Mouse (Mus musculus) left cerebral cortex, adult 2 months (tissue): ENCODE results near the gene BC035044. TPM values are rescaled to one million over a fixed set of nuclear protein-coding genes. Genes with fewer than 3 reads are reported as not detected.

Experiments
- DNase-seq, 2 experiments: peaks; one replicate each; pipeline ENCODE4 v3.0.0; 2021 to 2022; ENCODE audit warnings: low spot score in 2 of 2, mixed read lengths in 1 of 2; ENCODE audit errors: extremely low spot score in 1 of 2
- H3K27ac ChIP-seq: fragments of 200-600 bp; 2 replicates; pipeline ENCODE4 v1.8.1; 2022
- H3K4me3 ChIP-seq: fragments of 200-600 bp; 2 replicates; pipeline ENCODE4 v1.8.1; 2022
- CTCF ChIP-seq: fragments of 200-600 bp; IDR thresholded peaks from 2 replicates; pipeline ENCODE4 v1.8.1; 2022; ENCODE audit warnings: antibody characterized with exemption, mild to moderate bottlenecking, moderate library complexity
- intact Hi-C: fragments of 180-260 bp; cut with DNase I; formaldehyde crosslinking; loops from one replicate; pipeline ENCODE4 v1.15.1; 2025
- total RNA-seq, 2 experiments: library from RNA; stranded (reverse); gene quantifications; 2 replicates each; pipeline ENCODE4 v1.2.3; 2021

BC035044 gene
- total RNA-seq, 2 experiments from 2014 or later: 0.94 to 1.5 TPM

DNA sequence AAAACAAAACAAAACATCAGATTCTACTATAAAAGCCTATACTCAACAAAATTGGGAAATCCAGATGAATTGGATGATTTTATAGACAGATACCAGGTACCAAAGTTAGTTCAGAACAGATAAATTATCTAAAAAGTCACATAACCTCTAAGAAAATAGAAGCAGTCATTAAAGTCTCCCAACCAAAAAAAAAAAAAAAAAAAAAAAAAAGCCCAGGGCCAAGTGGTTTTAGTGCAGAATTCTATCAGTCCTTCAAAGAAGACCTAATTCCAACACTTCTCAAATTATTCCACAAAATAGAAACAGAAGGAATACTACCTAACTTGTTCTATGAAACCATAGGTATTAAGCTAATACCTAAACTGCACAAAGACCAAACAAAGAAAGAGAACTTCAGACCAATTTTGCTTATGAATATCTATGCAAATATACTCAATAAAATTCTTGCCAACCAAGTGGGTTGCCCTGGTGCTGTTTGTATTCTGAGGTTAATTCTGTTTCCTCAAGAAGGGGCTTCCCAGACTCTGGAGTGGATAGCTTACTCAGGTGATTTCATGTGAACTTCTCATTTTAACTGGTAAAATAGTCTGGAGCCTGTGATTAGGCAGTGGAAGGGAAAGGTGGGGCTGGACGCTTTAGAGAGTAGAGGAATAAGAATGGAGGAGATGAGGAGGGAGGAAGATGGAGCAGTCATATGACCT lies 18.9 kb downstream of the BC035044 start:
- intact Hi-C loops: loop anchor here (2.0 to 5.0 kb wide), 2 partner anchors 15 to 100 kb away; no protein-coding TSS in a partner anchor
- DNase-seq: no peak
- H3K27ac ChIP-seq: no peak overlapping the region
- no peak overlapping the region for H3K4me3 ChIP-seq
- no peak for TF ChIP-seq CTCF

GRCm38 (mm10) chr6:128868861-128869260 lies 22.1 kb downstream of the BC035044 start:
- no peak for DNase-seq
- Histone ChIP-seq H3K4me3 (no peak overlapping the region), H3K27ac (no peak overlapping the region)
- intact Hi-C loops: loop anchor here (1.0 kb wide), 1 partner anchor 10 kb away; no protein-coding TSS in a partner anchor
- no peak for TF ChIP-seq CTCF

DNA sequence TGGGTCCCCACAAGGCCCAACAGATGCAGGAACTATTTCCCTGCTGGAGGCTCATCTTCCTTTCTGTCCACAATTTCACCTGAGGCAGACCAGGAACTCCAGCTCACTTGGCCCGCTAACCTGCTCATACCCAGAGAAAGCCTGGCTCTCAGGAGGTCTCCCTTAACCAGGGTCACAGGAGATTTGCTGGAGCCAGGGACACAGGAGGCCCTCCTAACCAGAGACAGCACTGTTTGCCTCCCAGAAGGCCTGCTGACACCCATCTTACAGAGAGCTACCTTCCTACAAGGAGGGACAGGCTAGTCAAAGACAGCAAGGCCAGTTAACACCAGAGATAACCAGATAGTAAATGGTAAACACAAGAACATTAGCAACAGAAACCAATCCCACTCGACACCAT lies 33.0 kb downstream of the BC035044 start:
- intact Hi-C loops: loop anchor here (2.0 kb wide), 1 partner anchor 15 kb away; no protein-coding TSS in a partner anchor
- DNase-seq: no peak
- TF ChIP-seq CTCF: no peak
- no peak overlapping the region for H3K27ac ChIP-seq
- H3K4me3 ChIP-seq: no peak overlapping the region

DNA sequence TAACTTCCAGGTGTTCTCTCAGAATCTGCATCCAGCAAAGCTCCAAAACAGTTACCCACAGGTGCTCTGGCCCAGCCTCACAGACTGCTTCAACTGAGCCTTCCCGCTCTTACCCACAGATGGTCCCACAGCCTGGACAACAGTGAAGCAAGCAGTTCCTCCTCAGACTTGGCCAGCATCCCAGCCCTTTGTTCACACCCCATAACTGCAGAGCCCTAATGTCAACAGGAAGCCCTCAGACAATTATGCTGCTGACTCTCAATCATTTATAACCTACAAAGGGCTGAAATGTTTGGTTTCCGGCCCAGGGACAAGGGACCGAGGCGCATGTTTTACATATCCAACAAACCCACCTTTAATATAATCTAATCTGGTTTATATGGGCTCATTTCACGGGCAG lies 34.7 kb downstream of the BC035044 start:
- Histone ChIP-seq H3K27ac (no peak overlapping the region; the same call in 1 of the 2 replicates), H3K4me3 (no peak overlapping the region)
- DNase-seq: peak; percentile 40 to 41
- TF ChIP-seq CTCF: no peak; the same call in none of the 2 replicates
- intact Hi-C loops: loop anchor here (2.0 kb wide), 1 partner anchor 17 kb away; no protein-coding TSS in a partner anchor

DNA sequence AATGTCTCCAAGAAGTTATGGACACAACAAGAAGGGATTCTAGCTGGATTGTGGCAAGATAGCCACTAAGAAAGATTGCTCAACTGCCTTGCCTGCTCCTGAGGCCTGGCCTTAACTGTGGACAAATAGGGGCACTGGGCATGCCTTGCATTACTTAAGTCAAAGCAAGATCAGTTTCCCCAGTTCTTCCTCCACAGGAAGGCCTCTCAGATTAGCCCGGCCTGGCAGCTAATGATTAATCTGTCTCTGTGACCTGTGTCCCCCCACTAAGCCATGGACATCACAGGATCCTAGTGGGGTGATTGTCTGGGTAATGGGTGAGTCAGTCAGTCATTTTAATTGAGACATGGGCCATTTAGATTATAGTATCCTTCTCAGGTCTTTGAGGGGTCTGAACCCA lies 35.4 kb downstream of the BC035044 start:
- H3K4me3 ChIP-seq: no peak overlapping the region
- H3K27ac ChIP-seq: peak overlapping the region; percentile 13; the same call in 1 of the 2 replicates
- DNase-seq: no peak
- TF ChIP-seq CTCF: no peak
- intact Hi-C loops: loop anchor here (2.0 kb wide), 2 partner anchors 399 to 509 kb away; no protein-coding TSS in a partner anchor

DNA sequence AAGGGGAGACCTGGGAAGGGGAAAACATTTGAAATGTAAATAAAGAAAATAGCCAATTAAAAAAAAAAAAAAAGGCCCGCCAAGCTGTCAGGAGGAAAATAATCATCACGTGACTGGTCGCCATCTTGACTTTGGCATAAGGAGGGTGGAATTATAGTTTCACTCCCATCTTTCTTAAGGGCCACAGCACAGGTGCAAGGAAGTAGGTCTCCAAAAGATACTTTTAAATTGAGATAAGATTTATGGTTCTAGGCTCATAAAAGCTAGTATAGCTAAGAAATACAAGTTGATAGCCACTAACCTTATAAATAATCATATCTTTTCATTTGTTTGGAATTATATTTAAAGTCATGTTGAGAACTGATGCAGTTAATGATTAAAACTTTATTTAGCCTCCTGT lies 36.0 kb downstream of the BC035044 start:
- intact Hi-C loops: loop anchor here (1.0 to 5.0 kb wide), 4 partner anchors 107 to 510 kb away; no protein-coding TSS in a partner anchor
- no peak for TF ChIP-seq CTCF
- H3K4me3 ChIP-seq: no peak overlapping the region
- no peak for DNase-seq
- no peak overlapping the region for H3K27ac ChIP-seq

GRCm38 (mm10) chr6:128854024-128854820 lies 36.7 kb downstream of the BC035044 start:
- Histone ChIP-seq H3K27ac (no peak overlapping the region), H3K4me3 (no peak overlapping the region)
- DNase-seq: peak; percentile 57 to 70
- intact Hi-C loops: loop anchor here (1.0 to 5.0 kb wide), 4 partner anchors 108 to 511 kb away; no protein-coding TSS in a partner anchor
- peak; percentile 87 for TF ChIP-seq CTCF

DNA sequence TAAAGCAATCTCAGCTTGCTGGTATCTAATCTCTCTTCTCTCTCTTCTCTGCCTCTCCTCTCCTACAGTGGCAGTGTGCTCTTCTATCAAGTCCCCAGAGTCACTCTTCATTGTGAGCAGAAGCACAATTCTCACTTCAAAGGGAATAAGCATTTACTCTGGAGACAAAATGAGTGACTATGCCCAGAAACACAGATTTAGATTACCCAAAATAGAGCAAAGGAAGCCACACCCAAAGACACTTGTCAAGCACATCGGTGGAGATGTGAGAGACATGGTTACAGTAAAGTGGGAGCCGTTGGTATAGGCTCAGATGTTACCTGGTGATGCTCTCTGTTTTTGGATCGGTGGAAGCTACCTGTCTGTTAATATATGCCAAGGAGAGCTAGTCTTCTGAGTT lies 38.2 kb downstream of the BC035044 start:
- H3K4me3 ChIP-seq: no peak overlapping the region
- no peak for TF ChIP-seq CTCF
- intact Hi-C loops: loop anchor here (5.0 kb wide), 1 partner anchor 110 kb away; no protein-coding TSS in a partner anchor

DNA sequence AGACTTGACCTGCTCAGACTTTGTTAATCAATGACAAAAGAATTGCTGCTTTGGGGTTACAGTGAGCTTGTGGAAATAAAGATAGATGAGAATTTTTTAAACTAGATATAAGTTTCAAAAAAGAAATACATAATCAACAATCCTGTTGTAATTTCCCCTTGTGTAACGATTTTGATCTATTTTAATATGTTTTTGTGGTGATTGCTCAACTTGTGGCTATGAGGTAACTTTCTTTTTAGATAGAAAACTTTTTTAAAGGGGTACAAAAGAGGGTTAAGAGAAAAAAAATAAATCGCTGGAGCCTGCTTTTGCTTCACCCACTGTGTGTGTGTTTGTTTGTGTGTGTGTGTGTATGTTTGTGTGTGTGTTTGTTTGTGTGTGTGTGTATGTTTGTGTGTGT lies 39.8 kb downstream of the BC035044 start:
- no peak for TF ChIP-seq CTCF
- no peak overlapping the region for H3K27ac ChIP-seq
- intact Hi-C loops: loop anchor here (5.0 kb wide), 1 partner anchor 111 kb away; no protein-coding TSS in a partner anchor
- H3K4me3 ChIP-seq: no peak overlapping the region
- DNase-seq: no peak

More for the DNA sequence above, 38.2 kb downstream of the BC035044 start:
- no peak for DNase-seq
- H3K27ac ChIP-seq: no peak overlapping the region

DNA sequence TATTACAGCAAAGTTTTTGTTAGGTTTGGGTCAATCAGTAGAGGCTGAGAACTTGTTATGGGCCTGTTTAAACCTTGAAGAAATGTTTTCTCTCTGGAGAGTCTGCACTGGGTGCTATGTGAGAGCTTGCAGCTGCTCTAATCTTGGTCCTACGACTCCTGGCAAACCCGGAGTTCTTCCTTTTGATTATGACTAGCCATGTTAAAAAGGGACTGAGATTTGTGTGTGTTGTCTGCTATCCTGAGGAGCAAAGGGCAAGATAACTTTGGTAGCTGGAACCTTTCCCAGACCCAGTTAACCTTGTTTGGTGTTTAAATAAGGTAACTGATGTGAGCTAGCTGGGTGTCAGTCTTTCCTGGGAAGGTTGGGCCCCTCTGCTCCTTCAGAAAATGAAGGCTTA lies 40.3 kb downstream of the BC035044 start:
- DNase-seq: no peak
- intact Hi-C loops: loop anchor here (5.0 kb wide), 1 partner anchor 112 kb away; no protein-coding TSS in a partner anchor
- no peak for TF ChIP-seq CTCF

DNA sequence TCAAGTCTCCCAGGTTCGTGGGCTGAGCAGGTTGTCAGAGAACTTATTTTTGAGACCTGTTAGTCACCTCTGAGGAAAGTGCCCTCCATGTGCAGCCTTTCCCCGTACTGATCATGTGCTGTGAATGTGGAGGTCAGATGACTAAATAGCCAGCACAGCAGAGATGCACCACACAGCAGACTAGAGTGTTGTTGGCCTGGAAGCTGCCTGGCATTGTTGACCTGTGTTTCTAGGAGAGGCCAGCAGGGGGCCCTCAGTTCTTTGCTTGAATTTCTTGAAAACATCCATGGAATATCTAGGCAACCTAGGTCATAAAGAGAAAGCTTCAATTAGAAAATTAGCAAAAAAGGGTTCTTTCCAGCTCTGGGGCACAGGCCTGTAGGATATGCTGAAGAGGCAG lies 41.0 kb downstream of the BC035044 start:
- Histone ChIP-seq H3K27ac (no peak overlapping the region), H3K4me3 (no peak overlapping the region)
- peak; percentile 69 for TF ChIP-seq CTCF
- intact Hi-C loops: loop anchor here (5.0 kb wide), 1 partner anchor 112 kb away; no protein-coding TSS in a partner anchor
- peak; percentile 32 to 48 for DNase-seq

More for the DNA sequence above, 40.3 kb downstream of the BC035044 start:
- H3K4me3 ChIP-seq: no peak overlapping the region
- no peak overlapping the region for H3K27ac ChIP-seq

- TF ChIP-seq CTCF: no peak
- intact Hi-C loops: no loop called here
- no peak for DNase-seq
Observed at GRCm38 (mm10) chr6:128847401-128847800, 43.5 kb downstream of the BC035044 start.

More at GRCm38 (mm10) chr6:128847401-128847800, 43.5 kb downstream of the BC035044 start:
- Histone ChIP-seq H3K27ac (no peak overlapping the region), H3K4me3 (no peak overlapping the region)
